Mouse (Mus musculus): Measurements from ENCODE around the gene Nes.

The Nes gene

GRCm38 (mm10) chr3:88022322-88023191 is 51.7 kb downstream of the Nes start:
- peak; percentile 40 for DNase-seq (ENCODE audit: low read depth, low spot score)

- DNase-seq (ENCODE audit: low read depth, low spot score): no peak
Measured at GRCm38 (mm10) chr3:88023192-88024074, 52.6 kb downstream of the Nes start.

- DNase-seq (ENCODE audit: low read depth, low spot score): no peak
Measured at GRCm38 (mm10) chr3:88026823-88027222, 55.9 kb downstream of the Nes start.

GRCm38 (mm10) chr3:88027434-88028186 is 56.7 kb downstream of the Nes start, which contains the start of gene Hapln2:
Gene Hapln2 (minus strand): TSS chr3:88027583.
- peak; percentile 71 for DNase-seq (ENCODE audit: low read depth, low spot score)
